Mouse (Mus musculus): ENCODE measurements around the gene Znrf3. TPM values are rescaled to one million over a fixed set of nuclear protein-coding genes. Genes with fewer than 3 reads are reported as not detected.
A peak's percentile ranks its signal among the peaks of the same experiment; 100 is the strongest.

The Znrf3 gene
- polyA plus RNA-seq, 1 experiment from 2014 or later = 4.9 TPM

- H3K4me2 ChIP-seq (ENCODE audit: low read length) = no peak overlapping the region
- WGBS = 13% methylated on average over 6 of the region's 6 CpGs
- H3K36me3 ChIP-seq (ENCODE audit: control insufficient read depth, insufficient read depth, low read length) = no peaks in the 10 kb centered on the region
- DNase-seq (ENCODE audit: low spot score) (peak; percentile 74), ATAC-seq (peak; percentile 64)
- no peaks in the 10 kb centered on the region for H3K27me3 ChIP-seq (replicated peaks; ENCODE audit: control insufficient read depth, insufficient read depth, low read length)
- no peak overlapping the region for H3K4me3 ChIP-seq (ENCODE audit: low read depth, low read length)
- peaks cover 26% of the 10 kb centered on the region for H3K4me1 ChIP-seq (ENCODE audit: control insufficient read depth, insufficient read depth, low read length)
- no peaks in the 10 kb centered on the region for H3K9me3 ChIP-seq (replicated peaks; ENCODE audit: control insufficient read depth, low read length)
- H3K27ac ChIP-seq (ENCODE audit: low read depth, low read length) = peak overlapping the region; percentile 16
- H3K9ac ChIP-seq (ENCODE audit: low read length) = no peak overlapping the region
These were observed 28.9 kb downstream of the Znrf3 start for GRCm38 (mm10) chr11:5415617-5416338.

GRCm38 (mm10) chr11:5414856-5415616, 29.6 kb downstream of the Znrf3 start:
- Histone ChIP-seq H3K27me3 (replicated peaks; ENCODE audit: control insufficient read depth, insufficient read depth, low read length) (no peaks in the 10 kb centered on the region), H3K9me3 (replicated peaks; ENCODE audit: control insufficient read depth, low read length) (no peaks in the 10 kb centered on the region), H3K36me3 (ENCODE audit: control insufficient read depth, insufficient read depth, low read length) (no peaks in the 10 kb centered on the region), H3K4me3 (ENCODE audit: low read depth, low read length) (no peak overlapping the region), H3K4me2 (ENCODE audit: low read length) (no peak overlapping the region), H3K4me1 (ENCODE audit: control insufficient read depth, insufficient read depth, low read length) (peaks cover 26% of the 10 kb centered on the region), H3K9ac (ENCODE audit: low read length) (no peak overlapping the region), H3K27ac (ENCODE audit: low read depth, low read length) (peak overlapping the region; percentile 16; the same call in 1 of the 2 replicates)
- DNase-seq (ENCODE audit: low spot score) = no peak
- WGBS = 18% methylated on average over 2 of the region's 2 CpGs
- ATAC-seq = no peak

DNA sequence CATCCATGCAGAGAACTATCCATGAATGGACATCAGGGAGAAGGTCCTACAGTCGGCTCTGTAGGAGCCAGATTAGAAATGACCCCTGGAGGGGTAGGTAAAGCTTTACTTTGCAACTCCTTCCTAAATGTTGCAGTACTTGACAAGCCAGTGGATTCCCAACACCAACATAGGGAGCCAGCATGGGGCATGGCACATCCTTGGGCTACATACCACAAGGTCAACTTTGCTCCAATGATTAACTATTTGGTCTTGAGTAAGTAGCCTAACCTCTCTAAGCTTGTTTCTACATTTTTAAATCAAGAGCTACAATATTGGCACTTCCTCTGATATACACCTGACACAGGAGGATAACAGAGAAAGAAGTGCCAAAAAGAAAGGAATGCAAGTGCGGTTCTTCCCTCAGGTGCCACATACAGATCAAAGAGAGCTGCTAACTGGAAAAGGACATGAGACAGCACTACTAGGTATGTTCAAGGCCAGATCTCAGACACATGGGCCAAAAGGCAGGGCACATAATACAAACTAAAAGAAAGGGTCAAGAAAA, 31.9 kb downstream of the Znrf3 start:
- Histone ChIP-seq H3K4me2 (ENCODE audit: low read length) (no peak overlapping the region), H3K36me3 (ENCODE audit: control insufficient read depth, insufficient read depth, low read length) (no peaks in the 10 kb centered on the region), H3K9ac (ENCODE audit: low read length) (no peak overlapping the region), H3K27me3 (replicated peaks; ENCODE audit: control insufficient read depth, insufficient read depth, low read length) (no peaks in the 10 kb centered on the region), H3K9me3 (replicated peaks; ENCODE audit: control insufficient read depth, low read length) (no peaks in the 10 kb centered on the region), H3K4me1 (ENCODE audit: control insufficient read depth, insufficient read depth, low read length) (peaks cover 26% of the 10 kb centered on the region), H3K4me3 (ENCODE audit: low read depth, low read length) (no peak overlapping the region), H3K27ac (ENCODE audit: low read depth, low read length) (no peak overlapping the region)
- DNase-seq (ENCODE audit: low spot score) (no peak), ATAC-seq (no peak)
- 75% methylated on average over 2 of the region's 2 CpGs for WGBS

DNA sequence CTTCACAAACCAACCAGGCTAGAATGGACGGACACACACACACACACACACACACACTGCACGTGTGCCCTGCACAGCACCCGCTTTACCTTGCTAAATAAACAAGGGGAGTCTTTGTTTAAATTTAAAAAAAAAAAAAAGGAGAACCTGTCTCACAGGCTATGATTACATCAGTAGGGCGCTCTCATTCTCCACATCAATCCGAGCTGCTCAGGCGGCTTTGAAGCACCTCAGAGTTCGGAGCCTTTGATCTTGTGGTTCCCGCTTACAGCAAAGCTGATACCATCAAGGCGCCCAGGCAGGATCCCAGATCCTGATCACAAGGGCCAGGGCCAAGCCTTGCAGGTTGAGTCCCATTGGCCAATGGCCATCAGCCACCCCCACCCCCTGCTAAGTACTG, 33.1 kb downstream of the Znrf3 start:
- H3K9me3 ChIP-seq (replicated peaks; ENCODE audit: control insufficient read depth, low read length) = no peaks in the 10 kb centered on the region
- peaks cover 22% of the 10 kb centered on the region for H3K4me1 ChIP-seq (ENCODE audit: control insufficient read depth, insufficient read depth, low read length)
- no peak overlapping the region for H3K4me3 ChIP-seq (ENCODE audit: low read depth, low read length)
- no peaks in the 10 kb centered on the region for H3K27me3 ChIP-seq (replicated peaks; ENCODE audit: control insufficient read depth, insufficient read depth, low read length)
- no peak overlapping the region for H3K4me2 ChIP-seq (ENCODE audit: low read length)
- DNase-seq (ENCODE audit: low spot score) = peak; percentile 63
- H3K27ac ChIP-seq (ENCODE audit: low read depth, low read length) = no peak overlapping the region
- WGBS = 18% methylated on average over 9 of the region's 9 CpGs
- ATAC-seq = peak; percentile 60
- no peak overlapping the region for H3K9ac ChIP-seq (ENCODE audit: low read length)
- no peaks in the 10 kb centered on the region for H3K36me3 ChIP-seq (ENCODE audit: control insufficient read depth, insufficient read depth, low read length)

DNA sequence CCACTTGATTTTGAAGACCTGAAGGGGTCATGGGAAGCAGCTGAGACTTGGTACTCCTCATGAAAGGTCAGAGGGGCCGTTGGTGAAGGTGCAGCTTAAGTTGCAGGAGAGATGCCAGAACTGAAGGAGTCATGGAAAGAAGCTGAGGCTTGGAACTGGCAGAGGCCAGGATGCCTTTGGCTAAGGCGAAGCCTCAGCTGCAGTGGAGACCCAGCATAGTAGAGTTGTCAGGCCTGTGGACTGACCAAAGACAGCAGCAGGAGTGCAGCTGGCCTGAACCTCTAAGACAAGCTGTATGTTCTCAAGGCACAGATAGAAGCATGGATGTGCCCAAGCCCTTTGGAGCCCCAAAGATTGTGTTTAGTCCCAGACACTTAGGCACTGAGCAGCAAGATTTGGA, 40.5 kb downstream of the Znrf3 start:
- Histone ChIP-seq H3K9me3 (replicated peaks; ENCODE audit: control insufficient read depth, low read length) (no peaks in the 10 kb centered on the region), H3K36me3 (ENCODE audit: control insufficient read depth, insufficient read depth, low read length) (no peaks in the 10 kb centered on the region), H3K4me3 (ENCODE audit: low read depth, low read length) (no peak overlapping the region), H3K4me1 (ENCODE audit: control insufficient read depth, insufficient read depth, low read length) (no peaks in the 10 kb centered on the region), H3K27me3 (replicated peaks; ENCODE audit: control insufficient read depth, insufficient read depth, low read length) (no peaks in the 10 kb centered on the region), H3K4me2 (ENCODE audit: low read length) (no peak overlapping the region), H3K27ac (ENCODE audit: low read depth, low read length) (no peak overlapping the region), H3K9ac (ENCODE audit: low read length) (no peak overlapping the region)
- 78% methylated on average over 2 of the region's 2 CpGs for WGBS
- no peak for DNase-seq (ENCODE audit: low spot score)
- no peak for ATAC-seq

DNA sequence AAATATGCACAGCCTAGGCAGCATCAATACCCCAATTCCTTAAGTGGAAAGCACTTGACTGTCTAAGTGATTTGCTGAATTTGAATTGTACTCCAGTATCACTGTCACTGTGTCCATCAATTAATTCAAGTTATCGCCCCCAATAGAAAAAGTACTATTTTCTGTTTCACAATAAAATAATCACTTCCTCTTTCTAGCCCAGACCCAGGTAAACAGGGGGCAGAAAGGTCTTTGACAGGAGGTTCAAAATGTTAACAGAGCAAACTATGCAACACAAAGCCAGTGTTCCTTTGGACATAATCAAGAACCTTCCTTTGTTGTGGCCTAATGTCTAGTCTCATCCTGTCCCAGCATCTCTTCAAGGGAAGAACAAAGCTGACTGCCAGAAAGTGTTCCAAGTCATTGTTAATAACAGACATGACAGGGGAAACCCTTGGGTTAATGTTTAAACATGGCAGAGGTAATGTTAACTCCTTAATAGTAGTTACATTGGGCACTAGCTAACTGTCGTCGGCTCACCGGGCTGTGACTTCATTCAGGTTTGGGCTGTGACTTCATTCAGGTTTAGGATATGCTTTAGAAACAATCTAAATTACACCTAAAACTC, 42.4 kb downstream of the Znrf3 start:
- Histone ChIP-seq H3K9me3 (replicated peaks; ENCODE audit: control insufficient read depth, low read length) (no peaks in the 10 kb centered on the region), H3K4me2 (ENCODE audit: low read length) (no peak overlapping the region), H3K9ac (ENCODE audit: low read length) (no peak overlapping the region), H3K4me3 (ENCODE audit: low read depth, low read length) (no peak overlapping the region), H3K27ac (ENCODE audit: low read depth, low read length) (no peak overlapping the region), H3K36me3 (ENCODE audit: control insufficient read depth, insufficient read depth, low read length) (no peaks in the 10 kb centered on the region), H3K27me3 (replicated peaks; ENCODE audit: control insufficient read depth, insufficient read depth, low read length) (no peaks in the 10 kb centered on the region), H3K4me1 (ENCODE audit: control insufficient read depth, insufficient read depth, low read length) (no peaks in the 10 kb centered on the region)
- no peak for ATAC-seq
- no peak for DNase-seq (ENCODE audit: low spot score)
- WGBS = 85% methylated on average over 4 of the region's 4 CpGs

GRCm38 (mm10) chr11:5398301-5399053, 46.2 kb downstream of the Znrf3 start:
- no peak overlapping the region for H3K9ac ChIP-seq (ENCODE audit: low read length)
- WGBS = 60% methylated on average over 3 of the region's 3 CpGs
- ATAC-seq = no peak

GRCm38 (mm10) chr11:5390969-5391831, 53.4 kb downstream of the Znrf3 start:
- 4% methylated on average over 4 of the region's 4 CpGs for WGBS
- ATAC-seq (peak; percentile 68; the same call in 1 of the 2 replicates), DNase-seq (ENCODE audit: low spot score) (peak; percentile 67)
- no peaks in the 10 kb centered on the region for H3K36me3 ChIP-seq (ENCODE audit: control insufficient read depth, insufficient read depth, low read length)
- H3K27ac ChIP-seq (ENCODE audit: low read depth, low read length) = no peak overlapping the region
- H3K4me1 ChIP-seq (ENCODE audit: control insufficient read depth, insufficient read depth, low read length) = peaks cover 15% of the 10 kb centered on the region
- H3K4me2 ChIP-seq (ENCODE audit: low read length) = no peak overlapping the region
- H3K4me3 ChIP-seq (ENCODE audit: low read depth, low read length) = no peak overlapping the region
- no peaks in the 10 kb centered on the region for H3K9me3 ChIP-seq (replicated peaks; ENCODE audit: control insufficient read depth, low read length)
- no peak overlapping the region for H3K9ac ChIP-seq (ENCODE audit: low read length)
- no peaks in the 10 kb centered on the region for H3K27me3 ChIP-seq (replicated peaks; ENCODE audit: control insufficient read depth, insufficient read depth, low read length)

More at GRCm38 (mm10) chr11:5398301-5399053, 46.2 kb downstream of the Znrf3 start:
- H3K9me3 ChIP-seq (replicated peaks; ENCODE audit: control insufficient read depth, low read length) = no peaks in the 10 kb centered on the region
- H3K36me3 ChIP-seq (ENCODE audit: control insufficient read depth, insufficient read depth, low read length) = no peaks in the 10 kb centered on the region
- no peak for DNase-seq (ENCODE audit: low spot score)
- no peak overlapping the region for H3K4me2 ChIP-seq (ENCODE audit: low read length)
- no peak overlapping the region for H3K4me3 ChIP-seq (ENCODE audit: low read depth, low read length)
- no peak overlapping the region for H3K27ac ChIP-seq (ENCODE audit: low read depth, low read length)
- H3K4me1 ChIP-seq (ENCODE audit: control insufficient read depth, insufficient read depth, low read length) = peaks cover 4% of the 10 kb centered on the region; the same call in 1 of the 2 replicates
- H3K27me3 ChIP-seq (replicated peaks; ENCODE audit: control insufficient read depth, insufficient read depth, low read length) = no peaks in the 10 kb centered on the region

Data from forebrain, embryonic 14.5 days (tissue).